Mouse (Mus musculus) urinary bladder, postnatal 36 days (tissue): Measurements from ENCODE around the gene Ppil4.

Source experiments
- DNase-seq, 2 experiments: peaks; one replicate each; pipeline ENCODE4 v3.0.0; 2022; ENCODE audit warnings: low spot score in 2 of 2, mixed read lengths in 1 of 2

The Ppil4 gene

DNA sequence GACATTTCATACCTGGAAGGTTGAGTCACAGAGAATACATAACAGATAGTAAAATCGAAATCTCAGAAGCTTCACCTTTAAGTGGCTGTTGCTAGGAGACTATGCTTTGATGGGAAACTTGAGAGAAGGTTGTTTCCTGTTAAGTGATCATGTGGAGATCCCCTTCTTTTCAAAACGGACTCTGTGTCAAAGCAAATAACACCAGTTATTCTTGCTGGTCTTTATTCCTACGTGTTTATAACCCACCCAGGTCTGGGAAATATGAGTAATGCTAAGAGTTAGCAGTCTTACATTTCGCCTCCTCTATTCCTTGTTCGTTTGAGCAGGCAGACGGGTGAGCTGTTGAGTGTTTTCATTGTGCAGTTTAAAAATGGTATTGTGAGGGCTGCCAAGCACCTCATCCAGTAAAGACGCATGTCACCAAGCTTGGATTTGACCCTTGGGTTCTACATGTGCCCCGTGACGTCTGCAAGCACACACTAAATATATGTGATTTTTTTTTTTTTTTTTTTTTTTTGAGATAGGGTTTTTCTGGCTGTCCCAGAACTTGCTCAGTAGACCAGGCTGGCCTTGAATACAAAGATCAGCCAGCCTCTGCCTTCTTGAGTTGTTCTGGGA is 32.1 kb downstream of the Ppil4 start:
- DNase-seq: no peak

DNA sequence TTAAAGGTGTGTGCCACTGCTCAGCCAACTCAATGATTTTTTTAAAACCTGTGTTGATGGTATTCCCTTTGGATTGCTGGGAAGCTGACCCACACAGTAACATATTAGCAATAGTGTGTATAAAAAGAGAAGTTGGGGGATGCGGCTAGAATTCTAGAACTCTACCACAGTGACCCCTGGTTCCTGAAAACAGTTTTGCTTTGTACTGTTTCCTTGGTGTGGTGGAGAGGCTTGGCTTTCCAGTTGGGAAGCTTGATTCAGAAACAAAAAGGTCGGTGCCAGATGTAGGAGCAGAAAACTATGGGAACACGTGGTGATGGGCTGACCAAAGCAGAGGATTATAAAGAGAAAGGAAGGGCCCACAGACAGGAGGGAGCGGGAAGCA is 32.6 kb downstream of the Ppil4 start:
- no peak for DNase-seq

DNA sequence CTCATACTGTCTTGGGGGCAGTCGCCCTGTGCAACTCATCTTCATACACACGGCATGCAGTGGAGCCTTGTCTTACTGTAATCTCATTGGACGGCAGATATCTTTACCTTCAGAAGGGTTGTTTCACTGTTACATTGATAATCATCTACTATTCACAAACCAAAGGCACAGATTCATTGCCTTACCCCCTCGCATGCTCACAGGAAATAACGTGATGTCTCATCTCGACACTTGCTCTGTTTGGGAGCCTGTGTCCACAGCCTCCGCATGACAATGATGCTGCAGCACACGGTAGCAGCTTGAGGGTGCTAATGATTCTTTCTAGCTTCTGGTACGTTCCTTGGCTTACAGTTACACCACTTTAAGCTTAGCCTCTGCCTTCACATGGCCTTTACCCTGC is 33.4 kb downstream of the Ppil4 start:
- DNase-seq: no peak

DNA sequence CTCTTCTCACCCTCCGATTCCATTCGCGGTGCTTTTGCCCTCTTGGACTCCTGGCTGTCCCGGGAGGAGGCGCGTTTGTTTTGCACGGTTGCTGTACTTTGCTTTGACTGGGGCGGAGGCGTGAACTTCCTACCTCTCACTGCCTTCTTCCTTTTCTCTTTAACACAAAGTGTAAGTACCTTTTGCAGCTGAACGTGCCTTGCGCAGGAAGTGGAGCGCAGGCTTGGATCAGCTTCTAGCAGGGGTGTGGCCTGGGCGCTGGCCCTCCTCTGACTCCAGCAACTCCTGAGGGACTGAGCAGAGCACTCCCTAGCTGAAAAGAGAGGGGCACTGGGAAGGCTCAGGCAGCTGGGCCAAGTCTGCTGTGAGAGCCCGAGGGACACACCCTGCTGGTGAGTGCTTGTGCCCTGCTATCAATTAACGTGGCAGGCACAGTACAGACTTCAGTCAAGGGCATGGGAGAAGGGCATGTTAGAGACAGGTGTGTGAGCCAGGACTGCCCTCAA is 39.5 kb downstream of the Ppil4 start, which contains the start of gene Zc3h12d:
Gene Zc3h12d (plus strand): TSS at position 300 of the 506 bp plus-strand sequence.
- DNase-seq: peak in 1 of 2 experiments; percentile 42

DNA sequence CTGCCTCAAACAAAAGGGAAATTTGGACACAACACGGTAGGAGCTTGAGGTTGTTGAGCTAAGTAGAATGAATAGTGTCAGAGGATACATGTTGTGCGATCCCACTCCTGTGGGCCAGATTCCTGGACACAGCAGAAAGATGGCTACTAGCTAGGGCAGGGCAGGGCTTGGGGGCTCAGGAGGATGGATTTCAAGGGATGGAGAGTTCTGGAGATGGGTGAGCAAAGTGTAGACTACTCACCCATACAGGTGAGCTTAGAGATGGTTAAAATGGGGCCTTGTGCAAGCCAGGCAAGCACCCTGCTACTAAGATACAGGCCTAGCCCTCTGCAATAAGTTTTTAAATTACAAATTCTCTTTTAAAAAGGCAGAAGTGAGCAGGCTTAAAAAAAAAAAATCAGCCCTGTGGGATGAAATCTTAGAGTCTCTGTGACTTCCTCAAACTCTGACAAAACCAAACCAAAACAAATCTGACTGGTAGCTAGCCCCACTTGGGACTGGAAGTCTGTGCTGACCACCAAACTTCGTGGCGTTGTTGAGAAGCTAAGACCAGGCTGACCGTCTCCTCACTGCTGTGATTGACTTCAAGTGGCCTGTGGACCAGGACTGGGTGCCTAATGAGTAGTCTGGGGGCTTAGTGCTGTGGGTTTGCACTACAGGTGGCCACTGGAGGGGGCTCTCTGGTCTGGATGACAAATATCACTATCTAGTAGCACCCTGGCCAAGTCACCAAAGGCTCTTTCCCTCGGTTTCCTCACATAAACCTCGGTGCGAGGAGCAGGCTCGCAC is 40.9 kb downstream of the Ppil4 start:
- DNase-seq: no peak

DNA sequence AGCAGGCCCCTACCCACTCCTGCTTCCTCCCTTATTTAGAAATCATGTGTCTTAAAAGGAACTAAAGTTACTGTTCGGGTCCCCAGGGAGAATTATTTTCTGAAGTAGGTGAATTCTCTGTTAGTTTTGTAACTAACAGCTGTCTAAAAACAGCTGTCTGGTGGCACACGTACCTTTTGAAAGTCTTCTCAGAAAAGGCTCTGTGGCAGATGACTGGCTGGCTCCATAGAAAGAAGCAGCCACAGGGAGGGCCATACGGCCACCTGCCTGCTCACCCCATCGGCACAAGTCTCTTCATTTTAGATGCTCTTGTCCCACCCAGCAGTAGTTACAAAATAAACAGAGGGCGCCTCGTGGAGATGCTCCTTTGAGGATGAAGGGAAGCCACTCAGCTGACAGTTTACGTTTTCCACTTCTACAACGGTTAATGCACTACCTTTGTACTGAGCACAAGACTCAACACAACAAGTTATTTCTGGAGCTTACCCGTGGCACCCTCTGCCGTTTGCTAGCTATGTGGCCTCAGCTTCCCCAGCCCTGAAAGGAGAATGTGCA is 42.1 kb downstream of the Ppil4 start:
- DNase-seq: no peak

DNA sequence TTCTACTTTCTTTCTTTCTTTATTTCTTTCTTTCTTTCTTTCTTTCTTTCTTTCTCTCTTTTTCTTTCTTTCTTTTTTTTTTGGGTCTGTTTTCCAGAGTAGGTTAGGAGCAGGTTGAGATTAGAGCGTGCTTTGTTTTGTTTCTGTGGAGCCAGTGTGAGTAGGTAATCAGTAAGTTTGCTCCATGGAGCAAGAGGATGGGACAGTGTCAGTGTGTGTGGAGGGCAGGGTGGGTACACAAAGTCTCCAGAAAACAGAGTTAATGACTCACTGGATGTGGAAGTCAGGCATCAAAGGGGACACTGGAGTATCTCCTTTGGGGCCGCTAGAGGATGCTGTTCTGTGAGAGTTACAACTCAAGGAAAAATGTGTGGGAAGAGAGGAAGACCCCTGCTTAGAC is 44.2 kb downstream of the Ppil4 start:
- DNase-seq: no peak

DNA sequence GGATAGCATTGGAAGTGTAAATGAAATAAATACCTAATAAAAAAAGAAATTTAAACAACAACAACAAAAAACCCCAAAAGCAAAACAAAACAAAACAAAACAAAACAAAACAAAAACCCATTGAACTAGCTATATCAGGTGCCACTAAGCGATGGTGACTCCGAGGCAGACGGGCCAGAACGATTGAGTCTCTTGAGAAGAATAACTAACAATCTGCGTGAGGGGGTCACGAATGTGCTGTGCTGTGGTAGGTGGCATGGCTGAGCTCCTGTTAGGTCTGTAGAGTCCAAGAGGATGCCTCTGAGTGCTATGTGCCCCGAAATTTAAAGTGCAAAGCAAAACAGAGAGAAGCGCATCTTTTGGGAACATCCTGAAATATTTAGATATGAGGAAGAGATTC is 44.8 kb downstream of the Ppil4 start:
- no peak for DNase-seq

DNA sequence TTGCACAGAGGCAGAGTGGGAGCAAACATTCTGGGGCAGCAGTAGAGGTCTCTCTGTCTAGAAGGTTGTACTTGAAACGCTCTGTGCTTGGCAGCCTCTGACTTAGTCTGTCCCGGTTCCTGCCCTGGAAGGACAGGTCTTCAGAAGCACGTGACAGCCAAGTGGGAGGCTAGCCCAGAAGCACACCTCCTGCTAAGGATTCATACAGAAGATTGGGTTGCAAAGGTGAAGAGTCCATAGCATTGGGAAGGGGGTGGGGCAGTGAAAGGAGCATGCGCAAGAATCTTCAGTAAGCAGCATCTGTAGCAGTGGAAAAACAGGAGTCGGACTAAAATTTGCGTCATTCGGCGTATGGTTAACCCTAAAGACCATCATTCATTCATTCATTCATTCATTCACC is 45.3 kb downstream of the Ppil4 start:
- DNase-seq: no peak

DNA sequence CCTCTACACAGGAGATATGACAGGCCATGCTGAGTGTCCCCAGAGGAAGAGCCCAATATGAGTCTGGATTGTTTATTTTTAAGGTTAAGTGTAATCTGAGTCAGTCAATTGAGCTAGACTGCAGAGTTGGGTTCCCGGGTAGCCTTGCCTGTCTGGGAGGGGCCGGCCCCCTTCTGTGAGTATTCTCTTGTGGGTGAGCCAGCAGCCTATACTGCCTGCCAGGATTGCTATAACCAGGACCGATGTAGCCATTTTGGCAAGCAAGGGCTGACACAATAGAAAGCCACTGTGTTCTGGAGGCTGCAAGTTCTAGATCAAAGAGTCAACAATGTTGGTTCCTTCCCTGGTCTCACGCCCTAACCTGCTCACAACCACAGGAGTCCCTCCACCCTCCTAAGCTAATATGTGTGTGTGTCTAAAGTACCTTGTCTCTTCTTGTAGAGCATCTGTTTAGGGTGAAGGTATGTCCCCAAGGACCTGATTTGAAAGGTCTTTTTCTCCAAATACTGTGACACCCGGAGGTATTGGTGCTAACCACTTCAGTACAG is 46.3 kb downstream of the Ppil4 start:
- DNase-seq: no peak

DNA sequence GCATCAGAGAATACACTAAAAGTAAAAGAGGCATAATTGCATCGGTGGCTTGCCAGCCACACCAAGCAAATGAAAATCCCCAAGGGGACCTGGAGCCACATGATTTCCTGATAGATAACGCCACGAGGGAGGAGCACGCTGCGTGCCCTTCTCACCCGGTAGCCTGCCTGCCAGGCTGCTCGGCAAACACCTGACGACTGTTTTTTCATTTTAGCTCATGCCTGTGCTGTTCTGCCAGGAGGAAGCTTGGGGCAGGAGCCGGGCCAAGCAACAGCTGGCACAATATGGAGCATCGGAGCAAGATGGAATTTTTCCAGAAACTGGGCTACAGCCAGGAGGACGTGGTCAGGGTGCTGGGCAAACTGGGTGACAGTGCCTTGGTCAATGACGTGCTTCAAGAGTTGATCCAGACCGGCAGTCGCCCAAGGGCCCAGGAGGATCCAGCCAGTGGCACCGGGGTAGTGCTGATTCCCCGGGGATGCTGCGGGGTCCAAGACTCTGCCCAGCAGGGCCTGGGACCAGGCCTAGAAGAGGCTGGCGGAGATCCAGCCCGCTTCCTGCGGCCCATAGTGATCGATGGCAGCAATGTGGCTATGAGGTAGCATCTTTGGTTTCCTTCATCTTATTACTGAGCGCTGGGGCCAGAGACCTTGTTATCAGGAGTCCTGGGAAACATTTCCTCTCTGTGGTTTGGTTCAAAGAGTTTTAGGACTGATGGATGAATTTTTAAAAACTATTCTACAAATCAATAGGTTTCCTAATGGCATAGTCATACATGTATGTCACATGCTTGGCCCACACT is 47.1 kb downstream of the Ppil4 start:
- peak in 1 of 2 experiments; percentile 55 for DNase-seq

DNA sequence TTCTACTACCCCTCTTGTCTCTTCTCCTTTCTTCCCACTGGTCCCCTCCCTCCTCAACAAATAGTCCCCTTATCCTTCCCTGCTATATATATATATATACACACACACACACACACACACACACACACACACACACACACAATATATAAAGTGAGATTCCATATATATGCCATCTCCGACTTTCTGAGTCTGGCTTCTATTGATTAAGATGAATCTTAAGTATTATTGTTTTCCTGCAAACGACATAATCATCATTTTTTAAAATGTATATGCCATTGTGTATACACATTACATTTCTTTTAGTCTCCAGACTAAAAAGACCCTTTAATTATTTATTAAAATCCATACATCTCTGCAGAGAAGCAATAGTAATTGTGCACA is 47.7 kb downstream of the Ppil4 start:
- no peak for DNase-seq

DNA sequence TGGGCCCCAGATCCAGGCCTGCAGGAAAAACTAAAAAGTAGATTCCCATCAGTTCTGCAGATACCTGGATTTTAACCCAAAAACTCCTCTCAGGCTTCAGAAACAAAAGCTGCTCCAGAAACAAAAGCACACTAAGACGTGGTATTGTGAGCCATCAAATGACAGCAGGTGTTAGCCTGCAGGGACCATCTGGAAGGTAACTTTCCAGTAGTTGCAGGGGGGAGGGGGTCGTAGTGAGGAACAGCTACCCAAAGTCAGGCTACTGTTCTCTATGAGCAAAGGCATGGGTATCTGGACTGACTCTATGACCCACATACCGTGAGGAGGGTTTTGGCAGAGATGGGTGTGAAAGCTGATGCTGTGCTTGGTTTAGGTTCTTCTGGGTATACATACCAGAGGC is 48.1 kb downstream of the Ppil4 start:
- DNase-seq: no peak

DNA sequence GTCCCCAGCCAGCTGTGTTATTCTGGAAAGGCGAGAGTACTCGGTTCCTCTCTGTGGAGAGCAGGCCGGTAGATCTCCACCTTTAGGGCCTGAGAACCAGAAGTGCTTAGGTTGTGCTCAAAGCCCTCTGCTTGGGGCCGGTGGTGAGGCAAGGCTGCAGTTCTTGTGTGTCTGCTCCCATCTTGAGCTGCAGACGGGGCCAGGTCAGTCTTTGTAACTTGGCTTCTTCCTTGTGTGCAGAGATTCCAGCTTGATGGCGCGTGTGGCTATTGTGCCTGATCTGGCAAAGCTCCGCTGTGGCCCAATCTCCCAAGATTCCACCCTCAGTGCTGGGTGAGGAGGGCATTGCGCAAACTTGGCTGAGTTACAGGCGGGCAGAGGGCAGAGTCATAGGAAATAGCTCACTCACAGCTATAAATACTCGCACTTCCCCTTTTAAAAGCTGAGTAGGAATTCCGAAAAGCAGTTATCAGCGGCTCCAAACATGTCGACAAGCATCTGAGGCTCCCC is 48.9 kb downstream of the Ppil4 start:
- DNase-seq: peak; percentile 64 to 86

DNA sequence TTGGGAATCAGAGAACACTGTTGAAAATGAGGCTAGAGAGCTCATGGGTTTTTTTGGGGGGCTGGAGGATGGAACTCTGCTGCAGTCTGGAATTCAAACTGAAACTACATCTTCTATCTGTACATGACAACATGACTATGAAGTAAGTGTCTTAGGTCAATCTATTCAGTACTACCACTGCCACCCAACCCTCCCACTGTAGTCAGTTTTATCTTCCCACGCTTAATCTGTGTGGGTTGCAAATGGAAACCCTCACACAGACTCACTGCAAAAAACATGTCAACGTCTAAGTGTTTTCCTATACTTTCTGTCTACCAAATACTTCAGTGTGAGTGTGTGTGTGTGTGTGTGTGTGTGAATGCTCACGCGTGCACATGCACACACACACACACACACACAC is 50.5 kb downstream of the Ppil4 start:
- no peak for DNase-seq

DNA sequence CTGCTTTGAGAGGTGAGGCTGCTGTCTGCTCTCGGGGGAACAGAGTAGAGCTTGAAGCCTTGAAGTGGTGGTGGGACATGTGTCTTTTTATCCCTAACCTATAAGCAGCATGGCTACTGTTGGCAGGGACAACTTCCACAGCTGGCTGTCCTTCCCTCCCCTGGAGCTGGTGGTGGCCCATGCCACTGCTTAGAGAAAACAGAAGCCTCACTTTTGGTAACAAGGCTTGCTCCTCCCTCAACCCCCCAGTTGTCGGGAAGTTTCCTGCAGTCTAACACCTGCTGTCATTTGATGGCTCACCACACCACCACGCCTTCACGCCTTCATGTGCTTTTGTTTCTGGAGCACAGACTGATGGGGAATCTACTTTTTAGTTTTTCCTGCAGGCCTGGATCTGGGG is 51.5 kb downstream of the Ppil4 start:
- DNase-seq: no peak

DNA sequence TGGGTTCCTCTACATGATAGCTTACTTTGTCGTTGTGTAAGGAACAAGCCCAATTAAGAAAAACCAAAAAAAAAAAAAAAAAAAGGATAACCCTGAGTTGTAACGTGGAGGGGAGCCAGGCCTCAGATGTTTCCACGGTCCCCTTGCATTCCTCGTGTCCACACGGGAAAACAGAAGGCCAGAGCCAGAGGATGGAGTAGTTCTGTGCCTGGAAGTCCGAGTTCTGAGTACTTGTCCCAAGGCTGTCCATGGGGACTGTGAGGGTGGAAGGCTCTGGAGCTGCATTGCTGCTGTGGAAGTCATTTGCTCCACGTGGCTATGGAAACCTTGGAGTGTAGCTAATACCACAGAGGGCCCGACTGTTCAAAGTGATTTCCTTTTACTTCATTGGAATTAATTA is 52.4 kb downstream of the Ppil4 start:
- no peak for DNase-seq

DNA sequence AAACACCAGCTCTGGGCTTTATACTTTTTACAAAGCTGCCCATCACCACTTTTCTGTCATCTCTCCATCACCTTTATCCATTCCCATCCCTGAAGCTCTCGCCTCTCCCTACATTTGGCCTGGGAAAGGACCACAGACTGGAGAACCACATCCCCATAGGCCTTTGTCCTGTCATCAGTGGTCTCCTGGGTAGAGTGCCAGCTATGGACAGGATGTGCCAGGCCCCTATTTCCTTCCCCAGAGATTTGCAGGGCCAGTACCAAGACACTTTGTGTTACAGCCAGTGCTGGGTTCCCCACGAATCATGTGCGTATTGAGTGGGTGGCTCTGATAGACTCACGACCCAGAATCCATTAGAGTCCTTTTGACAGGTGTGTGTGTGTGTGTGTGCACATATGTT is 53.3 kb downstream of the Ppil4 start:
- DNase-seq: no peak

DNA sequence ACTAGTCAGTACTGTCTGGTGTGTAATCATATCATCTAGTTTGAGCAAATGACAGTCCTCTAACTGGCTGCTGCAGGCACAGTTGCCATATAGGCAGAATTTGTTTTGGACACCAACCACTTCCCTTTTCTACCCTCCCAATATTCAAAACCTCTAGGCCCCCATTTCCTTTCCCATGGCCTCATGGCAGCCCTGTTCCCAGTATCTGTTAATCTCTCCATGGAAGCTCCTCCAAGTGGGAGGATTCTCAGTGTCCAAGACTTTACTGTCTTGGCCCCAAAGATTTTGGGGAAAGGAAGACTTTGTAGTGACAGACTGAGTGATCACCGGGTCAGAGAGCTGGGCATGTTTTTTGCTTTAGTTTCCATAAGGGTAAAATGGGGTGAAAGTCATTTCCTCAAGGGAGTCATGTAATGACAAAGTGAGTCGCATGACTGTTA is 54.5 kb downstream of the Ppil4 start:
- DNase-seq: no peak

DNA sequence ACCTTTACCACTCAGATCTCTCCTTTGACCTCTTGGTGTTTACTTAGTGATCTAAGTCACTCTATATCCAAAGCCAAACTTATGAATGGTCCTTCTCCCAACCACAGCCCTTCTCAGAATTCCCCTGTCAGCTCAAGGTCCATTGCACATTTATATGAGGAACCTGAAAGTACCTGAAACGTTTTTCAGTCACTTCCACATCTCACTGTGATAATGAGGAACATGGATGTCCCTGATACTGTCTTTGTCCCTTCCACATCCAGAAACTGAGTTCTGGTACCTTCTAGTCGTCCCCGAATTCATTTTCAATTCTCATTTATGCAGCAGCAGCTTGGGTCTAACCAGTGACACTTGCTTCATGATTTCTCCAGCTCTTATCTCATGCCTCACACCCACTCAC is 59.2 kb downstream of the Ppil4 start:
- no peak for DNase-seq

DNA sequence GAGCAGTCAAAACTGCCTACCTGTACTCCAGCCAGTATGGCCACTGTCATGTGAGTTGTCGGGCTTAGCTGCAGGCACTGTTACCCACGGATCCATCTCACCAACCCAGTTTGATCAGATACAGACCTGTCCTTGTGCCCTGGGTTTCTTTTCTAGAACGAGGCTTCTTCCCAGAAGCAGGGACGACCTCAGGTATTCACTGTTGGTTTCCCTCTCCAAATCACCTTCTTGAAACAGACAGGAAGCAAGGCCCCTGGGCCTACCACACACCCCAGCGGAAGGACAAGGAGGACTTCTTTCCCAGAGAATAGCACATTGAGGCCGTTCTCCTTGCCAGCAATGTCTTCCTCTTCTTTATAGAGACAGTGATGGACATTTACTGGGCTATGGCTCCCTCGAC is 67.8 kb downstream of the Ppil4 start:
- DNase-seq: no peak
